Mouse (Mus musculus): ENCODE results near the gene Diaph2.
"Not testable (repeated sequence)": the region's sequence is repeated elsewhere in the genome, so short reads cannot be mapped to it uniquely, and the experiment has no call there.

Gene Diaph2

GRCm38 (mm10) chrX:129749571-129750061 is at the start of gene Diaph2:
Gene Diaph2, plus strand, starts transcription at chrX:129749742.
- DNase-seq (ENCODE audit: low read depth, low spot score), result peak; percentile 55

GRCm38 (mm10) chrX:129701634-129702312 is 47.8 kb upstream of the Diaph2 start:
- no peak for DNase-seq (ENCODE audit: low read depth, low spot score)

GRCm38 (mm10) chrX:129709656-129710055 is 39.9 kb upstream of the Diaph2 start:
- DNase-seq (ENCODE audit: low read depth, low spot score), result no peak

GRCm38 (mm10) chrX:129728717-129729220 is 20.8 kb upstream of the Diaph2 start:
- DNase-seq (ENCODE audit: low read depth, low spot score), result no peak

GRCm38 (mm10) chrX:129736562-129736961 is 13.0 kb upstream of the Diaph2 start:
- DNase-seq (ENCODE audit: low read depth, low spot score), result no peak

DNA sequence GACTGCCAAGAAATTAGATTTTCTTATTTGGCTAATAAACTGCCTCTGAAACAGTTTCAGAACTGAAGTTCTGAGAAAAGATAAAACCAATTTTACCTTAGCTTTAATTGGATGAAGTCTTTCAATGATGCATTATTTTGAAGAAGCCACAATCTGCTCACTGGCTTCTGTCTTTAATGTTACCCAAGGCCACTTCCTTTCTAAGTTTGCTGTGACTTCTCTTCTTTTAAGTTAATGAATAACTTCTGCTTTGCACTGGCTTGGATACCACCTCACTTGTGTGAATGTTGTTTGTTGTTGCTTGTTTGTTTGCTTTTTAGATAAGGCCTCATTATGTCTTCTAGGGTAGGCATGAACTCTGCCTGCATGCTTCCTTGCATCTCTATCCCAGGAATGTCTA is 10.3 kb upstream of the Diaph2 start:
- no peak for DNase-seq (ENCODE audit: low read depth, low spot score)

DNA sequence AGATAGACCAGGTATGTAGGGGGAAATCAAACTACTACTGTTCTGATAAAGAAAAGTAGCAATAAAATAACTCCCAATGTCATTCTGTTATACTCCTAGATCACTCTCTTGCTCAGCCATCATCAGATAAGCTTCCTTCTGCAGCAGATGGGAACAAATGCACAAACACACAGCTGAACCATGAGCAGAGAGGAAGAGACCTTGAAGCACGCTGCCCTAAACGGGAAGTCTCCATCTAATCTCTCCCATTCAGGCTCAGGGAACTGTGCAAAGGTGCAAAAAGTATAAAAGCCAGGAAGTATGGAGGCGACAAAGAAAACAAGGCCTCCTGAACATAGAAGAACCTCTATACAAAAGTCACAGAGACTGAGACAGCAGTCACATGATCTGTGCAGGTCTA is 6.6 kb upstream of the Diaph2 start:
- no peak for DNase-seq (ENCODE audit: low read depth, low spot score)

GRCm38 (mm10) chrX:129745976-129746375 is 3.6 kb upstream of the Diaph2 start:
- no peak for DNase-seq (ENCODE audit: low read depth, low spot score)

DNA sequence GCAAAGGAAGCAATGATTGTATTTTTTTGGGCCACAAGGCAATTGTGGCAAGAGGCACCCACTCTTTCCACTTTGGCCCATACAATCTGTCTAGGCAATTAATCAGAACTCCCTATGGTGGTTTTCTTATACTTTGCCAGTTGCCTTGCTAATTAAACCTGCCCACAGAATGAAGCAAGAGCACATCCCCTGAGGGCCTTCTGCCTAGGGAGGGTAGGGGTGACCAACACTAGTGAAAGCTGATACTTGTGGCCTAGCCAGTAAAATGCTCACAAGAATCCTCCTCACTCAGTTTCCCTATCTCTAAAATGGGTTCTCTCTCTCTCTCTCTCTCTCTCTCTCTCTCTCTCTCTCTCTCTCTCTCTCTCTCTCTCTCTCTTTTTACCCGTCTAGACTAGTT is 440 bp upstream of the Diaph2 start:
- DNase-seq (ENCODE audit: low read depth, low spot score), result no peak

DNA sequence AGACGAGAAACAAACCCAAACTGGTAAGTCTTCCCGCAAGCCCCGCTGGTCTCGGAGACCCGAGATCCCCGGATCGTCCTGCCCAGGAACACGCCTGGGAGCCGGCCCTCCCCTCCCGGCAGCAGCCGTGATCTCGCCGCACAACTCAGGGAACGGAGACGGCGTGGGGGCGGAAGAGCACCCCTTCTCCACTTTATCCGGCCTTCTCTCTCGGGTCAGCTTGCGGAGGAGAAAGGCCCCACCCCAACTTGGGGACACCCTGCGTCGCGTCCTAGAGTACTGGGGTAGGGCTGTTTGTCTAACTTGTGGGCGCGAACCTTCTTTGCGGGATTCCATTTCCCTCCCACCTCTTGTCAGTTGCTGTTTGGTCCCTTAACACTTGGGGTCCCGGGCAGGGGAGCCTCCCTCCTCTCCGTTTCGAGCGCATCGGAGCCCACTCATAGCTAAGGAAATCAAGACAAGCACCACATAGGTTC is 590 bp downstream of the Diaph2 start:
- DNase-seq (ENCODE audit: low read depth, low spot score), result no peak

- no peak for DNase-seq (ENCODE audit: low read depth, low spot score)
These were observed 1.1 kb downstream of the Diaph2 start for GRCm38 (mm10) chrX:129750606-129751005.

GRCm38 (mm10) chrX:129756606-129757005 is 7.1 kb downstream of the Diaph2 start:
- DNase-seq (ENCODE audit: low read depth, low spot score), result no peak

- no peak for DNase-seq (ENCODE audit: low read depth, low spot score)
These were observed 13.1 kb downstream of the Diaph2 start for GRCm38 (mm10) chrX:129762649-129763048.

DNA sequence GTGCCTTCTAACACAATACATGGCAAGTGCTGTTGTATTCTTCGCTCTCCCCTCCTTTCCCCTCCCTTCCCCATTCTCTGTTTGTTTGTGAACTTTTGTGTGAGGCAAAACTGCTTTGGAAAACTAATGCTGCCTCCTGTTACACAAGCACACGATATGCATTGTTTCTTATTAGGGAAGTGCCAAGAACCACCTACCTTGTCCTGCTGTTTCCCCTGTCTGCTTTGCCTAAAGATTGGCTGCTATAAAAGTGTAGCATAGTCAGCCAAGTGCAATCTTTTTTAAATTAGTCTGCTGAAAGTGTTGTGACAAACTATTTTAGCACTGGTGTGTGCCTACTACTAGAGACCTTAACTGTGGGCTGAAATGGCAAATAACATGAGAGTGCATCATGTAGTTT is 15.8 kb downstream of the Diaph2 start:
- DNase-seq (ENCODE audit: low read depth, low spot score), result no peak

DNA sequence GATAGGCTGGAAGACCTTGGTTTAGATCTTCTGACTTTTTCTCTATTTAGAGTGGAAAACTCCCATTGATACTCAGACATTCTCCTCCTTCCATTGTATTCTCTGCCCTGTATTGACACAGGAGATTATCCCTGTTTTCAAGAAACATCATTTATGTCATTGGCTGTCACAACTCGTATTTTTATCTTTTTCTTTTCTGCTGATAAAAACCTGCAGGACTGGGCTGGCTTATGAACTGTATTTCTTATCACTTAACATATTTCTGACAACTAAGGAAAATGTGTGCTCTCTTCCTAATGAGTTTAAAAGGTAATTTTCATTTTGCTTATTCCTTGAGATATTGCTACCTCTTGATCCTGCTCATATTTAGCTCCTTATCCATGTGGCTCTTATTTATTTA is 17.3 kb downstream of the Diaph2 start:
- no peak for DNase-seq (ENCODE audit: low read depth, low spot score)

GRCm38 (mm10) chrX:129770625-129771024 is 21.1 kb downstream of the Diaph2 start:
- no peak for DNase-seq (ENCODE audit: low read depth, low spot score)

- no peak for DNase-seq (ENCODE audit: low read depth, low spot score)
These were observed 24.2 kb downstream of the Diaph2 start for GRCm38 (mm10) chrX:129773556-129774255.

DNA sequence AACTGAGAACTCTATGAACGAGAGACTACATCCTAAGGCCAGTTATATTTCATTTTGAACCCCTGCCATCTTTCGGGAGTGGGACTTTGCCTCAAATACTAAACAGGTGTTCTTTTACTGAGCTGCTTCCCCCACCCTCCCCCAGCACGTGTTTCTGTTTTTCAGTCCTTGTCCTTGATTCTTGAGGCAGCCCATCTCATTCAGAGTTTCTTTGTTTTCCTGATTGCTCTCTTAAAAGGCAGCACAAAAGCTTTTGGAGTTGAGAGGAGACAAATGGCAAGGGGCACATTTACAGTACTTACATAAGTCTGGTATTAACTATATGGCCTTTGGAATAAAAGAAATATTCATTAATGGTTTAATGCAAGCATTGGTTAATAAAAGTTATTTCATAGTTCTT is 24.9 kb downstream of the Diaph2 start:
- DNase-seq (ENCODE audit: low read depth, low spot score), result no peak

GRCm38 (mm10) chrX:129776761-129777160 is 27.2 kb downstream of the Diaph2 start:
- DNase-seq (ENCODE audit: low read depth, low spot score), result no peak

- no peak for DNase-seq (ENCODE audit: low read depth, low spot score)
These were observed 27.9 kb downstream of the Diaph2 start for GRCm38 (mm10) chrX:129777404-129777962.

DNA sequence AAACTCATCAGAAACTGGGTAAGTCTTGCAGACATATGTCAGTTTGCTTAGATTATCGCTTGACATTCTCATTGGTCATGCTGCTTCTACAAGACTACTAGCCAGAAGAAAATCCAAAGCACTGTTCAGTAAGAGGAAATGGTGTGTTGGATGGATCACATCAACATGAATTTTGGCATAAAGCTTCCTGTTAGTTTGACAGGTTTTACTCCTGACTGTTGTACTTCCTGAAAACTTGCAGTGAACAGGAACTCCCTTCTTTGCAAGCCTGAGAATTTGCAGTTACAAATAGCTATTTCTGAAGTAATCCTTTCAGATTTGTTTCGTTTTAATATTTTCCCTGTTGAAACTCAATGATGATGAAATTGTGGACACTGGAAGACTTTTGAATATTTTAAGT is 32.3 kb downstream of the Diaph2 start:
- DNase-seq (ENCODE audit: low read depth, low spot score), result no peak

DNA sequence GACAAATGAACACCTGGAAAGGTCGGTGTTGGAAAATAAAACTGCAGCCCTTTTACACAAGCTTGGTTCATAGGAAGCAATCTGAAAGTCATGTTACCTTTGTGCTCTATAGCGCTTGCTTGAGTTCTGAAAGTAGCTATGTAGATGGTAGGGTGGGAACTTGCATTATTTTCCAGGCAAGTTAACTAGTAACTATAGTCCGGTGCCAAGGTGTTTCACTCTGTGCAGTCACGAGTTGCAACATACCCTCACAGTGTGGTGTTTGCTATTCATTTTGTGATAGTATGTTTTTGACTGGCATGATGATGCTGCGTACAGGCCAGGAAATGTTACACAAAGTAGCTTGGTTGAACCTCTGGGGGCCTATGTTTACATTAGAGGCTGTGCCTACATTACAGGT is 34.5 kb downstream of the Diaph2 start:
- no peak for DNase-seq (ENCODE audit: low read depth, low spot score)

- DNase-seq (ENCODE audit: low read depth, low spot score), result not testable (repeated sequence)
These were observed 50.4 kb downstream of the Diaph2 start for GRCm38 (mm10) chrX:129799920-129800319.
